Mouse (Mus musculus): ENCODE measurements around the gene Edn2. TPM values are rescaled to one million over a fixed set of nuclear protein-coding genes. Genes with fewer than 3 reads are reported as not detected.

The Edn2 gene
- not detected for polyA plus RNA-seq (2017; shearing (Covaris generic))

GRCm38 (mm10) chr4:120161166-120161949 lies at the start of gene Edn2:
Gene Edn2 (plus strand): TSS chr4:120161206.

Other genes starting within 250 kb of the Edn2 start
- not detected for gene AL607142.1, start 96.2 kb upstream of the Edn2 start, polyA plus RNA-seq (2017; shearing (Covaris generic))
- not detected for gene Foxo6, start 126.1 kb downstream of the Edn2 start, polyA plus RNA-seq (2017; shearing (Covaris generic))
- 8.3 TPM for gene Scmh1, start 244.1 kb downstream of the Edn2 start, polyA plus RNA-seq (2017; shearing (Covaris generic))

Data from effector memory CD4-positive, alpha-beta T cell, adult 7 months (primary cell).